Mouse (Mus musculus) urinary bladder, adult 18-20 months (tissue): ENCODE results near the gene Extl1.
"Not testable (repeated sequence)": the region's sequence is repeated elsewhere in the genome, so short reads cannot be mapped to it uniquely, and the experiment has no call there.

Experiments used
- DNase-seq, 2 experiments: peaks; one replicate each; pipeline ENCODE4 v3.0.0; 2022; ENCODE audit warnings: low spot score in 2 of 2, mixed read lengths in 2 of 2

The Extl1 gene

DNA sequence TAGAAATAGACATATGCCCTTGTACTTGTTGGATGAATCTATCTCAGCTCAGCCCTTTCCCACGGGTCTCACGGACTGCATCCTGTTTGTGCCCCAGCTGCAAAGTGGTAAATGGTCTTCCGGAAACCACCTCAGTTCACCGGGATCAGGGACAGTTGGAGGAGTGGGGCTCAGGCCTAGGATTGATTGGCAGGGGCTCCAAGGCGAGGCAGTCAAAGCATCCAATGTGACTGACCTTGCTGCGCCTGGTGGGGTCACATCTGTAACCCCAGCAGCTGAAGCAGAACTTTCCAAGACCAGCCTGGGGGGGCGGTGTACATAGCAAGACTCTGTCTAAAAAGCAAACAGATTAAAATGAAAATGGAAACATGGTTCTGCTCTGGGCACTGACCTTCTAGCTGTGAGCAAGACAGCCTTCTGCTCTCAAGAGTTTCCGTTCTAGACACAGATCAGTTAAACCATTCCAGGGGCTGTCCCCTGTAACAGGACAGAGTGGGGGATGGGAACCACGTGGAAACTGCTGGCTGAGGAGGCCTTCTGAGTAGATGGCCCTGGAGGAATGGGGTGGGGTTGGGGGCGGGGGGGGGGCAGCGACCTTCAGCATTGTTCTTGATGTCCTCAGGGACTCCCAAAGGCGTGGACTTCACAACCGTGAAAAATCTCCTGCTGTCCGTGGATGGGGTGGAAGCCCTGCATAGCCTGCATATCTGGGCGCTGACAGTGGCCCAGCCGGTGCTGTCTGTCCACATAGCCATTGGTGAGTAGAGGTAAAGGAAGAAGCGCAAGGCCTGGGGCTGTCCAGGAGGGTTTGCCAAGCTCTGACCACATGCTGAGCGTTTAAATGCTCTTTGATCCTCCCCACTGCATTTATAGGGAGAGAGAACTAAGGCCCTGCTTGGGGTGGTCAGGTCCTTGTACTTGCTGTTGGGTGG lies 32.1 kb downstream of the Extl1 start:
- no peak for DNase-seq

DNA sequence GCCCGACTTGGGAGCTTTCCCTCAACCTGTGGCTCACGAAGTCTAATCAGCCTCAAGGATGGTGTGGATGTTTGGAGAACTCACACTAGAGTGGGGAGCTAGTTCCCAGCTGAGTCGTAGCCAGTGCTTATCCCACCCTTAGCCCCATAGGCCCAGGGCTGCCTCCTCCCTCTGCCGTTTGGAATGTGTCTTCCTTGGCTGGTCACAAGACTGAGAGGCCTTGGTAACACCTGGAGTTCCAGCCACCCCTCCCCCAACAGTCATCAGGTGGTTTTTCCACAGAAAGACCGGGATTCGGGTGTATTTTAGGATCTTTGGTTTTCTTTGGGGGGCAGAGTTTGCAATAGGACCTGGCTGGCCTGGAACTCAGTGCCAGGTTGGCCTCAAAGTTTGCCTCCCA lies 33.0 kb downstream of the Extl1 start:
- DNase-seq, result no peak

DNA sequence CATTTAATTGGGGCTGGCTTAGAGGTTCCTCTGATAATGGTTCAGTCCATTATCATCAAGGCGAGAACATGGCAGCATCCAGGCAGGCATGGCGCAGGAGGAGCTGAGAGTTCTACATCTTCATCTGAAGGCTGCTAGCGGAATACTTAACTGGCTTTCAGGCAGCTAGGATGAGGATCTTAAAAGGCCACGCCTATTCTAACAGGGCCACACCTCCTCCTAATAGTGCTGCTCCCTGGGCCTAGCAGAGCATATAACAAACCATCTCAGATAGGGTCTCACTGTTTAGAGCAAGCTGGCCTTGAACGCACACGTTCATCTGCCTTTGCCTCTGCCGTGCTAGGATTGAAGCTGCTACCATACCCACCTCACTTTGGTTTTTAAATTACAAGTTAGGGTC lies 33.8 kb downstream of the Extl1 start:
- DNase-seq, result no peak

DNA sequence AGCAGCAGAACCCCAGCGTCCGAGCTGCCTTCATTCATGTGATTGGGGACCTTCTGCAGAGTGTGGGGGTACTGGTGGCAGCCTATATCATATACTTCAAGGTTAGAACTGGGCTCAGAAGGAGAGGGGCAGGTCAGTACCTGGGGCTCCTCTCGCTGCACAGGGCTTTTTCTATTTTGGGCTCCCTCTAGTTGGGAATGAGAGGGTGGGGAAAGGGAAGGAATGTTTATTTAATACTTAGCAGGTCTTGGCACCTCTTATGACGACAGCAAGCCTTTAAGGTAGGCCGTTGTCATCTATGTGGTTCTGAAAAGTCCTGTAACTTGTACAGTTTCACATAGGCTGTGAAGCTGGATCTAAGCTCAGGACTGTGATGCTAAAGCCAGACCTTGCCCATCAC lies 35.1 kb downstream of the Extl1 start:
- no peak for DNase-seq

DNA sequence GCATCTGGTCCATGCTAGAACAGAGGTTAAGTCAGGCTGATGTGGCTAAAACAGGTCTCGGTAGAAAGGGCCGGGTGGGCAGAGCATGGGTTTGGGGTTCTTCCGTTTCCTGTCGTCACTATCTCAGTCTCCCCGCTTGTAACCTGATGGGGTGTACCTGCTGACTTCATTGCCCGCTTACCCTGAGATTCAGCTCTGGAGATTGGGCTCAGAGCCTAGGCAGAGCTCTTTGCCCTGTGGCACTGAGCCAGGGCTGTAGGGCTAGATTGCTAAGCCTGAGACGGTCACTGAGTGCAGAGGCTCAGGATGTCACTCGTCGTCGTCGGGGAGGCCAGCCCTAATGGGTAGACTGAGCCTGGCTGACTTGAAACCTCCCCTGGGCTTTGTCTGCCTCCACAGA lies 35.6 kb downstream of the Extl1 start:
- DNase-seq, result no peak

DNA sequence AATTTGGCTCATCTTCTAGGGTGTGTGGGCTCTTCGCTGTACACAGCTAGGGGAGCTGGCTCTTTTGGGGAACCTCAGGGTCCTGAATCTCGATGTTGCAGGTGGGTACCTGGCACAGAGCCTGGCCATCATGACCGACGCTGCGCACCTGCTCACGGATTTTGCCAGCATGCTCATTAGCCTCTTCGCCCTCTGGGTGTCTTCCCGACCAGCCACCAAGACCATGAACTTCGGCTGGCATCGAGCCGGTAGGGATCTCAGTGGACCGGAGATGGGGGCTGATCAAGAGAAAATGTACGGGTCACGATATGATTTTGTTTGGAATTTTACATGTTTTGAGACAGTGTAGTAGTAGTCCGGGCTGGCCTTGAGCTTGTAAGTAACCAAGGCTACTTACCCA lies 37.8 kb downstream of the Extl1 start:
- no peak for DNase-seq

DNA sequence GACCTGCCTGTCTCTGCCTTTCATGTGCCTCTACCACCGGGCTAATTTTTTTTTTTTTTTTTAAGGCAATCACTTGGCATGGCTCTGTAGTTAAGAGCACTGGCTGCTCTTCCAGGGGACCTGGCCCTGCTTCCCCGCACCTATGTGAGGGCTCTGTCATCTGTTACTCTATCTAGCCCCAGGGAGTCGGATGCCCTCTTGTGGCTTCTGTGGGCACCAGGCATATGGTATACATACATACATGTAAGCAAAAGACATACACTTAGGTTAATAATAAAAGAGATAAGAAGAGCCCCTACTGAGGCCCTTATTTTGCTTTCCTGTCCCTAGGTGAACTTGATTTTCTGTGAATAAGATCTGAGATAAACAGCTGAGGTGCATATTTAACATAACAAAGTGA lies 39.0 kb downstream of the Extl1 start:
- DNase-seq, result no peak

DNA sequence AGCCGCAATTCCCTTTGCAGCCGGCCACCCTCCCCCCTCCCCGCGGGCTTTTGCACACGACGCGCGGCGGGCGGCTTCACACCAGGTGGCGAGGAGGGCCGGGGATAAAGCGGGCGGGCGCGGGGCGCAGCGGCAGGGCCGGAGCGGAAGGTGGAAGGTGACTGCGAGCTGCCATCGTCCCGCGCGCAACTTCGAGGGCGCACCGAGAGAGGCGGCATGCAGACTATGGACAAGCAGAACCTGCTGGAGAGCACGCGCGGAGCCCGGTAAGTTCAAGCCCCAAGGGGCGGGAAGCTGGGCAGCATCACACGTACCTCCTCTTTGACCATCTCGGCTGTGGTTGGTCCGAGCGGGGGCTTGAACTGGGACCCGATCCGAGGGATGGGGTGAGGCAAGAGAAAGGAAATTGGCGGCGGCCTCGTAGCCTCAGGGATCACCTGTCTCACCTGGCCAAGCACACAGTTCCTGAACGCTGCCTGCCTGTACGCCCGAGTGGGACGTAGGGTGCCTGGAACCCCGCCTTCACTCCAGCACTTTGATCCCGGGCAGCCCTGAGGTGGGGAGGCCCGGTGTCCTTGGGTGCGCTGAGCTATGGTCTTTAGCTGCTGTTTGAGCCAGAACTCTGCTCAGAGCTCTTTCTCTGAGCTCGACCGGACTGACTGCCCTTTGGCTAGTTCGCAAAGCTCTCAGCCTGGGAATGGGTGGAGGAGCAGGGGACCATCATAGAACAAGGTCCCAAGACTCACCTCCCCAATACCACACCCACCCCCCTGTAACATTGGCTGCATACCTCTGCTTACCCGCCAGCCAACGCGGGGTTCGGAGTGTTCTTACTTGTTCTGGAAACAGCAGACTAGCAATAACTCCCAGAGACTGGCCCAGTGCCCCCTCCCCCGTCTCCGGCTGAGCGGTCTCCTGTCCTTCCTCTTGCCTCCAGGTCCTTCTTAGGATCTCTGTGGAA lies 40.3 kb downstream of the Extl1 start, which contains the start of gene Slc30a2:
TSS of gene Slc30a2 (plus strand) at position 111 of the 961 bp plus-strand sequence.
- peak in 1 of 2 experiments; percentile 21 for DNase-seq

DNA sequence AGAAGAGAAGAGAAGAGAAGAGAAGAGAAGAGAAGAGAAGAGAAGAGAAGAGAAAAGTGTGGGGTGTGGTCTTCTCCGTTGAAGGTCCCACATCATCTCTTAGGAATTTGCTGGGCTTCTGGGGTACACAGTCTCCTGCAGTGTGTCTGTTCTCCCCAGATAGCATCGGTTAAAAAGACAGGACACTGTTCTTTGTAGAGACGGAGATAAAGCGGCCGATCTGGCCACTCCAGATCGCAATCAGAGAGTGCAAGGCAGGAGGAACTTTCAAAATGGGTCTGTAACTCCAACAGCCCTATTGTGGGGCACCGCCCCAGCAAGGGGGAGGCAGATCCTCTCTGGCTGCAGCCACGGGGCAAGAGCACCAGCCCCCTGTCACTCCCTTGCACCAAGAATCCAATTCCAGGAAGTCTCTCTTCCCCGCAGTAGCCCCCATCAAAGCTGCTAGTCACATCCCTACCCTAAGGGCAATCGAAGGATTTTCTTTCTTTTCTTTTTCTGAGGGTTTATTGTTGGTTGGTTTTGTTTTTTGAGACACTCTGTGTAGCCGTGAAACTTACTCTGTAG lies 41.4 kb downstream of the Extl1 start:
- DNase-seq, result no peak

DNA sequence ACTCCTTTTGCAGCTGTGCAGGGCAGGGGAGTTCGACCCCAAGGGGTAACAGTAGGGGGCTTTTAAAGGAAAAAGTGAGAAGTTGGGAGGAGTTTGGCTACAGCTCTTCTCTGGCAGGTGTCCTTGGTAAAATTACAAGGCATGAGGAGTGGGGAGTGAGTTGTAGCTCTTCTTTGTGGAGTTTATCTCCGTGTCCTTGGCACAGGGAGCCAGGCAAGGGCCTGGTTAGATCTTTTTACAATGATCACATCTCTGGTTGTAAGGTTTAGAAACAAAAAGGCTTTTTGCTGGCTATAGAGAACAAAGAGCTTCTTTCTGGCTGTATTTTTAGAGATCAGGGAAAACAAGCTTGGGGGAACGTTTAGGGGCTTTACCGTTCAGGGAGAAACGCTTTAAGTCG lies 42.4 kb downstream of the Extl1 start:
- DNase-seq, result not testable (repeated sequence)

DNA sequence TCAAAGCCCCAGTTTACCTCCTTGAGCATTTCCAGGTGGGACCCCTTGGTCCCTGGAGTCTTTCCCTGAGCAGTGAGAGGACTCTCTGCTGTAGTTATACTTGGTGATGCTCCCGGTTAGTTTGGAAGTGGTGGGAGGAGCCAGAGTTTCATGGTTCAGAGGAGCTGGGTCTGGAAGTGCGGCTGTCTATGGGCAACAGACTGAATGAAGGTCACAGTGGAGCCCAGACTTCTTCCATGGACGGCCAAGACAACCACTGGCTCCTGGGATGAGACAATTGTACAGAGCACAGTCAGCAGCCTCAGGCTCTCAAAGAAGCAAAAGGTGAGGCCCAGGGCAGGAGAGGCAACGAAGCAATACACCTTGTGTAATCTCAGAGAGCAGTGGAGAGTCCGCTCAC lies 53.4 kb downstream of the Extl1 start:
- DNase-seq, result no peak

DNA sequence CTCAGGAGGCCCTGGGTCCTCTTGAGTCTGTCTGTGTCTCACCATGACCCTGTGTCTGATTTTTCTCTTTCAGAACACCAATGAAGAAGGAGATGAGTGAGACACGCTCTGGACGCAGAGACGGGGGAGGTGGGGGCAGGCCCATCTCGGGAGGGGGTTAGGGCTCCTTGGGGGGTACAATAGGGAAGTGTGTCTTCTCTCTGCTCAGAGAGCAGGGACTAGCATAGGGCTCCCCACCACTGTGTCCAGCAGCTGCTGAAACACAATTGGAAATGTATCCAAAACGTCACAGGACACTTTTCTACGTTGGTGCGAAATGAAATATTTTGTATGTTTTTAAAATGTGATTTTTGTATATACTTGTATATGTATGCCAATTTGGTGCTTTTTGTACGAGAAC lies 54.8 kb downstream of the Extl1 start:
- DNase-seq, result no peak

DNA sequence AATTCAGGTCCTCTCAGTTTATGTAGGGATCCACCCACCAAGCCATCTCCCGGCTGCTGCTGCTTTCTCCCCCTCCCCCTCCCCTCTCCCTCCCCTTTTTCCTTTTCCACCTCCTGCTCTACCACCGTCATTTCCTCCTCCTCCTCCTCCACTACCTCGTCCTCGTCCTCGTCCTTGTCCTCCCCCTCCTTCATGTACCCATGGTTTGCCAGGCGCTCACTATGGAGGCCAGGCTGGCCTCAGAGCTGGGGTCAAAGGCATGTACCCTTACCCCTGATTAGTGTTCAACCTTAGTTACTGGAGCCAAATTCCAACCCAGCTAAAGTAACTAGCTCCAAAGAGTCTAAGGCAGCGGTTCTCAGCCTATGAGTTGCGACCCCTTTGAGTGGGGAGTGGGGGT lies 55.5 kb downstream of the Extl1 start:
- DNase-seq, result no peak

DNA sequence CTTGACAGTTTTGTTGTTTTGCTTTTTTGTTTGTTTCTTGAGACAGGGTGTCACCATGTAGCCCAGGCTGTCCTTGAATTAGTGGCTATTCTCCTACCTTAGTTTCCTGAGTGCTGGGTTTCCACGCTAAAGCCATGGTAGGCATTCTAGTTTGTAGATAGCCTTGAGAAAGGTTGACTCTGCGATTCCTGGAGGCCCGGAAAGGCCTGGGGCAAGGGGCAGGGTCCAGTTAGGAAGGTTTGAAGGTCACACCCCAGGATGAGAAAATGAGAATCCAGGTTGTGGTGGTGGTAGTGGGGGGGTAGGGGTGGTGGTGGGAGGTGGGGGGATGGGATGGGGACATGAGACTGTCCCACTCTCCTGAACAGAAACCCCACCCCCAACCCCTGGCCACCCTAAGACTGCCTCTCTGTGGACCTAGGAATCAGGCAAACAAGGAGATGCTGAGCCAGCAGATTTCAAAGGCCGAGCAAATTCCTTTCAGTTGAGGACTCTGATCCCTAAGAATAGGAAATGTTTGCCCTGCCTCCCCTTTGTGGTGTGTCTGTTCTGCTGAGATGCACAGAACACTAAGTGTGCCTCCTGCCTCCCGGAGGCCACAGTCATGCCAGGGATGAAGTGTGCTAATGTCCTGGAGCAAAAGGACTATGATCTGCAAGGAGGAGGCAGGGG lies 56.7 kb downstream of the Extl1 start:
- DNase-seq, result no peak

DNA sequence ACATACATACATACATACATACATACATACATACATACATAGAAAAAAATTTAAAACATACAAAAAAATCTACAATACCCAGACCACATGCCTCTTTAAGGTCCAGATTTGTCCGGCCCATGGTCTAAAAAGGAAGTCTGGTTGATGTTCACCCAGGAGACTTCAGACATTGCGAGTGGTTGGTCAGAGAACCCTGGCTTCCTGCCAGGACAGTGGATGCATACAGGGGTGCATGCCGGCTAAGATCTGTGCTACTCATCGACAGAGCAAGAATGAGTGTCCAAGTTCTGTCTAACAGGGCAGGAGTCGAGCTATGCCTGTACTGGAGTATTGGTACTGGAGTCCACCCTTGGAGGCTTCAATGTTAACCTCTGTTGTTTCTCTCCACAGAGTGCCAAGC lies 59.0 kb downstream of the Extl1 start:
- no peak for DNase-seq

DNA sequence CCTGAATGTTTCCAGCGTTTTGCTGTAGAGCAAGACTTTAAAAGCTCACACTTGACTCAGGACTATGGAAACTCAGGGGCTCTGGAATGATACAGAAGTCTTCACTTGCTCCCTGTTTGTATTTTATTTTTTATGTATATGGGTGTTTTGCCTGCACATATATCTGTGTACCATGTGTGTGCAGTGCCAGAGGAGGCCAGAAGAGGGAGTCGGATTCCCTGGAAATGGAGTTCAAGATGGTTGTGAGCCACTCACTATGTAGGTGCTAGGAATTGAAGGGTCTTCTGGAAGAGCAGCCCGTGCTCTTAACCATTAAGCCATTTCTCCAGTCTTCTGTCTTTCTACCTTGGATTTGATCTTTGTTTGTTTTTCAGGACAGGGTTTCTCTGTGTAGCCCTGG lies 62.1 kb downstream of the Extl1 start:
- no peak for DNase-seq

DNA sequence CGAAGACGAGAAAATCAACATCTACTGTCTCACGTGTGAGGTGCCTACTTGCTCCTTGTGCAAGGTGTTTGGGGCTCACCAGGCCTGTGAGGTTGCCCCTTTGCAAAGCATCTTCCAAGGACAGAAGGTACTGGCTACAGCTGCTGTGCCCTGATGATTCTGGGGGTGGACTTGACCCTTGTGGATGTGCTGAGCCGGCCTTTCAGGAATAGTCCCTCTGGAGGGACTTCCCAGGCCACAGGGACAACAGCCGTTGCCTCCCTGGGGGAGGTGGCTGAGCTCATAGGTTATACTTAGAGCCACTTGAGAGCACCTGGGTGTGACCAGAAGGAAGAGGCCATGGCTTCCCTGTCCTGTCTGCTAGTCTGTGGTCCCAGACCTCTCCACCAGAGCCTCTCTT lies 64.0 kb downstream of the Extl1 start:
- no peak for DNase-seq

DNA sequence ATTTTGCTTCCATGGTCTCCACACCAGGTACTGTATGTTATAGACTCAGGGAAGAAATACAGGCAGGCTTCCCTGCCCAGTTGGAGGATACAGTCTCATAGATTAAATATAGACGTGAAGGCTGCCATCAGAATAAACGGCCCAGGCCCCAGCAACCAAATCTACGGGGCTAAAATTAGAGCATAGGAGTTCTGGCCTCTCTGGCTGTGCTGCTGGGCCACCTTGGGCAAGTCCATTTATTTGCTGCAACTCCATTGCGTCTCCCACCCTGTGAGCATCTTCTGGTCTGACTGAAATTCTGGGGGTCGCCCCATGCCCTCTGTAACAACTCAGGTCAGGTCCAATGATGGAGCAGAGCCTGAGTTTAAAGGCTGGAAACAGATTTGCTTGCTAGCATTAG lies 64.6 kb downstream of the Extl1 start:
- no peak for DNase-seq

DNA sequence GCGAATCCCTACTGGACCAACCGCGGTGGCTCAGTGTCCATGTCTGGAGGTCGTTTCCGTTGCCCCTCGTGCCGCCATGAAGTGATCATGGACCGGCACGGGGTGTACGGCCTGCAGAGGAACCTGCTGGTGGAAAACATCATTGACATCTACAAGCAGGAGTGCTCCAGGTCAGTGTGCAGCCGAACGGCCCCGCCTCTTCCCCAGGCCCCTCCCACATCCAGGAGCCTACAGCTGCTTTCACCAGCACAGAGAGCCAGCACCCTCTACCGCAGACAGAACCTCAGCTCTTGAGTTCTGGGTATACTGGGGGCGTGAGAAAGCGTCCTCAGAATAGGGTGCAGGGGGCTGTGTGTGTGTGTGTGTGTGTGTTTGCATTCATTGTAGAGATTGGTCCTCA lies 67.3 kb downstream of the Extl1 start:
- no peak for DNase-seq

DNA sequence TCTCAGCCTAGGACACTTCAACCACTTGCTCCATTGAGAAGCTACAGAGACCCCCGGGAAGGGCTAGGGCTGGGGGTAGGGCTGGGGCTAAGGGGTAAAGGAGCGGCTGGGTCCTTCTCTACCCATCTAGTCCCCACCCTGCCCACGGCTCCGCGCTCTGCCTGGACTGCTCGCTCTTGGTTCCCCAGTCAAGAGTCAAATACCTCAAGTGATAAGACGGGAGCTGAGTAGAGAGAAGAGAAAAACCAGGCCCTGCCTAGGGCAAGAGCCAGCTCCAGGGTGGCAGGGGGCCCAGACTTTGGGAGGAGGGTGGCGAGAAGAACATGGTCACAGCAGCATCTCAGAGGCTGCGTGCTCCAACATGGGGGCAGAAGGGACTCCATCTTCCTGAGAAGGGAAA lies 68.2 kb downstream of the Extl1 start:
- DNase-seq, result no peak

DNA sequence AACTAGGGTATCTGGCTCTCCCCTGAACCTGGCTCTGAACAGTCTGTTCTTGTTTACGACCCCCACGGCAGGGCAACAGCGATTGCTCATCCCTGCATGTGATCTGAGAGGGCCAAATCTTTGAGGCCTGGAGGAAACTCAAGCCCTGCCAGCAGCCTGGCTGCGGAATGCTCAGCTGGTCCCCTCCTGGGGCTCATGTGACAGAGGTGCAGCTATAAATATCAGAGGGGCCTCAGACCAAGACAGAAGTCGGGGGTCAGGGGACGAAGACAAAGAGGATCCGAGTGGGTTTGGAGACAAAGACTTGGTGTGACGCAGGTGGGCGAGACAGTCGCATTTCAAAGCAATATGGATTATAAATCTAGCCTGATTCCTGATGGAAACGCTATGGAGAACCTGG lies 68.8 kb downstream of the Extl1 start, which contains the start of gene Trim63:
TSS of gene Trim63 (plus strand) at position 245 of the 400 bp plus-strand sequence.
- no peak for DNase-seq
